Mouse (Mus musculus): ENCODE data around the gene Fam43a.

Fam43a gene

DNA sequence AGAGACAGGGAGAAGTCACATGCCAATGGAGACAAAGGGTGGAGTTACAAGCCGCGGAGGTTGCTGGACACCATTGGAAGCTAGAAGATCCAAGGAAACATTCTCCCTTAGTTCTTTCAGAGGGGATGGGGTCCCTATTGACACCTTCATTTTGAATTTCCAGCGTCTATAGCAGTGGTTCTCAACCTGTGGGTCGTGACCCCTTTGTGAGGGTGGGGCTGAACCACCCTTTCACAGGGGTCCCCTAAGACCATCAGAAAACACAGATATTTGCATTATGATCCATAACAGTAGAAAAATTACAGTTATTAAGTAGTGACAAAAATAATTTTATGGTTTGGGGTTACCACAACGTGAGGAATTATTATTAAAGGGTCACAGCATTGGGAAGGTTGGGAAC, 30.0 kb downstream of the Fam43a start:
- no peak for DNase-seq (ENCODE audit: low spot score)

DNA sequence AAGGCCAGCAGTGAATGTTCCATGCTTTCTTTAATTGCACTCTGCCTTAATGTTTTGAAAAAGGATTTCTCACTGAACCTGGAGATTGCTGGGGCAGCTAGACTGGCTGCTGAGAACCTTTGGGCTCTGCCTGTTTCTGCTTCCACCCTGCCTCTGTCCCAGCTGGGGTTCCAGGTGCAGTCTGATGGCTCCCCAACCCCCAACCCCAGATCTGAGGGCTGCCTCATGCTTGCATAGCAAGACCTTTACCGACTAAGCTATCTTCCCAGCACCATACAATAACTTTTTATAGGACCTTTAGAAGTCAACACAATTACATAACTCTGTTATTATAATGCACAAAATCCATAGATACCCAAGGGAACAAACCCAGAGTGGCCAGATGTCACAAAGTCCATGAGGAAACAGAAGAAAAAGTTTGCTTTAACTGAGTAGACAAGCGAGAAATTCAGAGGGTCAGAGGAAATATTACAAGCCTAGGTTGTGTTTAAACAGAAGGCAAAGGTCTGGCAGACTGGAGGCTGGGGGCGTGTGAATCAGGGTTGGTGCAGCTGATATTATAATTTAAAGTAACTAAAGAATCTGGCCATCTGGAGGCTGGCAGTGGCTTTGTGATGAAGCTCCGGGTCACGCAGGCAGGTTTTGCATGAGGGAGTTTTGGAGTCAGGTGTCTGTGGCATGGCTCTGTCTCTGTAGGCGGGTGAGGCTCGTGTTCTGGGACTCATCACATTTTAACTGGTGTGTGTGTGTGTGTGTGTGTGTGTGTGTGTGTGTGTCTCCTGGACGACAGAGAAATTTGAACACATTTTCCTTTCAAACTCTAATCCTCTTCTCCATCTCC, 34.6 kb downstream of the Fam43a start:
- DNase-seq (ENCODE audit: low spot score), result no peak

DNA sequence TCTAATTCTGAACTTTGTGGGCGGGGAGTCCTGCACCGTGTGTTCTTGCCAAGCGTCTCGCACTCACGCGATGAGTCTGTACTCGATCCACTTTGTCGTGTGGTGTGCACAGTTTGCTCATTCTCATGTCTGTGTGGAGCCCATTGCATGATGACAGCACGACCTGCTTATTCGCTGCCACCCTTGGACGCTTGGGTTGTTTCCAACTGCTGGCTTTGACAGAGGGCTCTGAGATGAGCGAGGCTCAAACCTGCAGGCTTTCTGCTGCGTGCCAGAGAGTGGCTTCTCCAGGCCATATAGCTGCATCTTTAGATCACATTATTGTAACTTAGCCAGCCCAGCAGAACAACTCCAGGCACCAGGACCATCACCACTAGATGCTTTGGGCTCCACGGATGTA, 39.1 kb downstream of the Fam43a start:
- no peak for DNase-seq (ENCODE audit: low spot score)

DNA sequence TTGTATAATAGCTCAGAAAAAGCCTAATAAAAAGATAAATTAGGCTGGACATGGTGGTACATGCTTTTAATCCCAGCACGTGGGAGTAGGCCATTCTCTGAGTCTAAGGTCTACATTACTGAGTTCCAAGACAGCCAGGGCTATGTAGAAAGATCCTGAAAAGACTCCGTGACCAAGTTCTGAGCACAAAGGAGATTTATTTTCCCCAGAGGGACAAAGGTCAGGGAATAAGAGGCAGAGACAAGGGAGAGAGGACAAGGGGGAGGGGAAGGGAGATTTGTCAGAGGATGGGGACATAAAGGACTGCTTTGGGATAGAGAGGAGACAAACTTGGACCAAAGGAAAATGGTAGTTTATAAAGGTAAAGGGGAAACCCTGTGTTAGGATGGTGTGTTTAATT, 41.1 kb downstream of the Fam43a start:
- DNase-seq (ENCODE audit: low spot score), result no peak

DNA sequence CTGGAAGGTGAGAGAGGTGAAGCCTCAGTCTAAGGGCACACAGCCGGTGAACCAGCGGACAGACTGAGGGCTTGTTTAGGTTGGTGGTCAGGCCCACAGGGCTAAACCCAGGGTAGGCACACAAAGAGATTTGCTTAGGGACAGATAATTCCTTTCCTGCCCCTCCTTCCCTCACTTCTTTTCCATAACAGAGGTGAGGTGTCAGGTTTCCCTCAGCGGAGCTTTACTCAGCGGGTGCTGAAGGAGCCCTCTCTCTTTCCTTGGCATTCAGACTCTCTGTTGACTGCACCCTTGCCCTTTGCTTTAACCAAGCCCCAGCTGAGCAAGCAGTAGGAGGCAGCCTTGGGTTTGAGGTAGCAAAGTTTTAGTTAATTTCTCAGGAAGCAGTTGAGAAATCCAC, 41.9 kb downstream of the Fam43a start:
- DNase-seq (ENCODE audit: low spot score), result no peak

DNA sequence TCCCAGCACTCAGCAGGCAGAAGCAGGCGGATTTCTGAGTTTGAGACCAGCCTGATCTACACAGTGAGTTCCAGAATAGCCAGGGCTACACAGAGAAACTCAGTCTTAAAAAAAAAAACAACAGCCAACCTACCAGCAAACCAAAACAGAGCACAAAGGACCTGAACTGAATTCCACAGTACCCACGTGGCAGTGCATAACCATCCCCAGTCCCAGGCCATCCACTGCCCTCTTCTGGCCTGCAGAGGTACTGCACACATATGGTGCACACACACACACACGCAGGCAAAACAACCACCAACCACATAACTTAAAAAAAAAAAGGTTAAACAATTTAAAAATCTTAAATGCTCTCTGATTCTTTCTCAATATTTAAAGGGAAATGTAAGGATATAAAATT, 42.7 kb downstream of the Fam43a start:
- no peak for DNase-seq (ENCODE audit: low spot score)

DNA sequence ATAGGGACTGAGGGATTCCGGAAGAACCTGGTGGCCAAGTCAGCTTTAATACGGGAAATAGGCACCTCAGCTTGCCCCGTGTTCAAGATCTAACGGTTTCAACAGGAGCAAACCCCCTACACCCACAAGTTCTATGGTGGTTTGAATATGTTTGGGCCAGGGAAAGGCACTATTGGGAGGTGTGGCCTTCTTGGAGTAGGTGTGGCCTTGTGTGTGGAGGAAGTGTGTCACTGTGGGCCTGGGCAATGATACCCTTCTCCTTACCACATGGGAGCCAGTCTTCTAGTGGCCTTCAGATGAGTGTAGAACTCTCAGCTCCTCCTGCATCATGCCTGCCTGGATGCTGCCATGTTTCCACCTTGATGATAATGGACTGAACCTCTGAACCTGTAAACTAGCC, 45.5 kb downstream of the Fam43a start:
- DNase-seq (ENCODE audit: low spot score), result no peak

DNA sequence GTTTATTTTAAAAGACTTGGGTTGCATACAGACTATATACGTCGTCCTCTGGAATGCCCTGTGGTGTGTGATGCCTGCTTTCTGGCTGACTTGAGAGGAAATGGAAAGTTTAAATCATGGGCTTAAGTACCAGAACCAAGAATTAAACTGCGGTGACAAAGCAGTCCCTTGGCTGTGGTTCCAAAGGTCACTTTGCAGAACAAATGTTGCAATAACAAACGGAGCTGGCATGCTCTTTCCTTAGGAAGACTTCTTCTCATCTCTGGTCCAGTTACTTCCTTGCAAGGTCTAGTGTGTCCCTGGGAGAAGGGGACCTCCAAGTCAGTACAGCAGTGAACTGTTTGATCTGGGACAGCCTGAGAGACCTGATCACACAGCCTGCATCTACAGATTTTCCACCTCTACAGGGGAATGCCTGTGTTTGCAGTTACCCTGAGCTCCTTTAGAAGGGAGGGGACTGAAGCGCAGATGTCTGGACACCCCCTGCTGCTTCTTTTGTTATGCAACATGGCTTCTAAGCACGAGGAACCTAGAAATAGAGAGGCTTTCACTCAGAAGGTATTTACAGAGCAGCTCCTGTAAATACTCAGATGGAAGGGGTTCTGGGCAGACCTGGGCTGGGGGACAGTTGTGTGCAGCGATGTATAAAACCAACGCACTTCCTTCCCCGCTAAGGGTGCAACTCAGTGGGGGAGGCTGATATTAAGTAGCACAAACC, 46.5 kb downstream of the Fam43a start:
- no peak for DNase-seq (ENCODE audit: low spot score)

DNA sequence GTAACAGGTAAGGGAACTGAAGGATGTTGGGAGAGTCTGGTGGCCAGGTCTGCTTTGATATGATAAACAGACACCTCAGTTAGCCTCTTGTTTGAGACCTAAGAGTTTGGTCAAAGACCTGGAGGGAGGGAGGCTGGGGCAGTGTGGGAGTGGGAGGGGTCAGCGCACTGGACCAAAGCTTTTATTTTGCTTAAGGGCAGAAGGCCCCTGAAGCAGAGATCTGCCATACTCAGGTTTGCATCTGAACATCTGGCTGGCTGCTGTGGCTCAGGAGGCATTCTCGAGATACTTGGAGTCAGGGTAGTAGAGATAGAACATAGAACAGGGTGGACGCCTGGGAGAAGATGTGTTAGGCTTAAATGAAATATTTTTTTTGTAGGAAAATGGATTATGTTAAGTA, 47.3 kb downstream of the Fam43a start:
- no peak for DNase-seq (ENCODE audit: low spot score)

DNA sequence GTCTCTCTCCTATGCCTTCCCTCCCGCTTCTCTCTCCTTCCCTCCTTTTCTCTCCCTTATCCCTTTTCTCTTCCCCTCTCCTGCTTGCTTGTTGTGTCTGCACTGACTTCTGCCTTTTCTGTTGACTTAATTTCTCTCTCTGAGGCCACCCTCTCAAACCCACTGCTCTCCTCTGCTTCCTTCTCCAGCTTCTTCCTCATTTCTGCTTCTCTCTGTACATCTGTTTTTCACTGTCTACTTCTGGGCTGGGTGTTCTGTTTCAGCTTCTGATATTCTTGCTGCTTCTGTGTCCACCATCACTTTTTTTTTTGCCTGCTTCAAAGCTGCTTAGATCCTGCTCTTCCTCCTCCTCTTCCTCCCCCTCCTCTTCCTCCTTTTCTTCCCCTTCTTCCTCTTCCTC, 51.8 kb downstream of the Fam43a start:
- no peak for DNase-seq (ENCODE audit: low spot score)
